22 mouse cellular contexts compared by ENCODE assay signal in the genomic region with DNA sequence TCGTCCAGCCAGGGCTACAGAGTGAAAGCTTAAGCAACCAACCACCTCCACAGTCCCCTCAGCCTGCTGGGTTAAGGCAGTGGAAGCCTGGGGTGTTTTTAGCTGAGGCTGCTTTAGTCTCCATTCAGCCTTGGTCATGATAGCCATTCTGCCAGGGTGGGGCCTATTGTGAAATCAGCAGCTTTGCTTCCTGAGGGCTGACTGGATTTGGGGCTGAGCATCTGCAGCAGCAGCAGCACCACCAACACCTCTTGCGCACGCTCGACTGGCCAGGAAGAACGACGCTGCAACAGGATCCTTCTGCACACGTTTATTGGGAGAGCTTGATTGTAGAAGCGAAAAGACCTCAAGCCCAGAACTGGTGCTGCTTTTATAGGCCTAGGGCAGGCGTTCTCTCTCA.
DNase-seq lines count a peak whose midpoint lies in the region; ATAC-seq and TF ChIP-seq lines count a peak whose summit lies in the region.
"Had no signal": no experiment of that assay in that cellular context is flagged by ENCODE, and none has a peak within 500 bp of the region (broad histone marks: within the 10 kb centered on the region; RNA-seq: fewer than 3 reads in every experiment).

No protein-coding gene starts in this region.

- no peak for TF ChIP-seq CTCF in testis, adult 2 months (IDR thresholded peaks at IDR 0.05; ENCODE audit: control insufficient read depth, insufficient read depth, insufficient replicate concordance, low read depth, low read length)
- no peak for TF ChIP-seq CTCF in bone marrow macrophage, adult 2 months (IDR thresholded peaks at IDR 0.05; ENCODE audit: low read depth, low read length)

- ATAC-seq in megakaryocyte, adult 5-6 weeks (ENCODE audit: poor library complexity, severe bottlenecking): peak; percentile 47; the same call in 1 of the 2 replicates
- ATAC-seq: activated CD4-positive, CD25-positive, alpha-beta regulatory T cell, adult 4 months; CD4-positive, CD25-positive, alpha-beta regulatory T cell, adult 4 months; forebrain, embryonic 16.5 days; hindbrain, postnatal 0 days had no signal

- H3K36me3 ChIP-seq in testis, adult 2 months (ENCODE audit: control insufficient read depth, insufficient read depth, low read length): peaks cover 4% of the 10 kb centered on the region

- peak overlapping the region; percentile 99 for H3K27ac ChIP-seq in testis, adult 2 months (ENCODE audit: control insufficient read depth, insufficient read depth, low read depth, low read length)
- peak overlapping the region; percentile 1; the same call in 1 of the 2 replicates for H3K27ac ChIP-seq in bone marrow macrophage, adult 2 months (ENCODE audit: insufficient read depth, low read depth, low read length)
- H3K27ac ChIP-seq: embryonic facial prominence, embryonic 13.5 days; forebrain, embryonic 12.5 days; gastrocnemius, adult 2 months; hindbrain, embryonic 13.5 days; hindbrain, postnatal 0 days had no signal

- no peak for DNase-seq in testis, postnatal 14 days (ENCODE audit: low spot score)
- DNase-seq in cerebellum, postnatal 4 days (ENCODE audit: low spot score in 2 of 2): no peak
- no peak for DNase-seq in kidney, adult 11 months
- DNase-seq: B cell, adult 2 months; cerebellum, adult 11 months; cerebellum, adult 8-10 months; cerebellum, postnatal 14 days; gastrocnemius, adult 2 months; gastrocnemius, postnatal 25 days; heart, adult 11 months; heart, postnatal 10 days; heart, postnatal 4 days had no signal

- peak; percentile 63; the same call in 1 of the 2 replicates for TF ChIP-seq POLR2A in testis, adult 2 months (IDR thresholded peaks at IDR 0.05; ENCODE audit: control insufficient read depth, low read depth, low read length)
- no peak for TF ChIP-seq POLR2A in bone marrow macrophage, adult 2 months (IDR thresholded peaks at IDR 0.05; ENCODE audit: borderline replicate concordance, low read depth, low read length)

- H3K27me3 ChIP-seq in testis, adult 2 months (ENCODE audit: control insufficient read depth, insufficient read depth, low read length): no peaks in the 10 kb centered on the region
- H3K27me3 ChIP-seq: embryonic facial prominence, embryonic 13.5 days; forebrain, embryonic 12.5 days; hindbrain, embryonic 13.5 days had no signal

- peaks cover 5% of the 10 kb centered on the region; the same call in 1 of the 2 replicates for H3K4me1 ChIP-seq in testis, adult 2 months (ENCODE audit: control insufficient read depth, insufficient read depth, low read length)
- peaks cover 9% of the 10 kb centered on the region for H3K4me1 ChIP-seq in bone marrow macrophage, adult 2 months (ENCODE audit: control insufficient read depth, insufficient read depth, low read length)
- H3K4me1 ChIP-seq: embryonic facial prominence, embryonic 13.5 days; forebrain, embryonic 12.5 days; hindbrain, embryonic 13.5 days had no signal

- H3K4me3 ChIP-seq in testis, adult 2 months (ENCODE audit: control insufficient read depth, low read depth, low read length): peak overlapping the region; percentile 90
- no peak overlapping the region for H3K4me3 ChIP-seq in bone marrow macrophage, adult 2 months (ENCODE audit: insufficient read depth, low read length)
- H3K4me3 ChIP-seq: embryonic facial prominence, embryonic 13.5 days; forebrain, embryonic 12.5 days; gastrocnemius, adult 2 months; hindbrain, embryonic 13.5 days had no signal
